Mouse (Mus musculus) C2C12 (cell line): ENCODE measurements around the gene Lsr.
"Not testable (repeated sequence)": the region's sequence is repeated elsewhere in the genome, so short reads cannot be mapped to it uniquely, and the experiment has no call there.

ENCODE experiments used
- CEBPB ChIP-seq: IDR thresholded peaks from one replicate; pipeline ENCODE4 v1.6.1; 2011; ENCODE audit warnings: low read depth, mild to moderate bottlenecking, control low read depth, moderate library complexity
- CTCF ChIP-seq: IDR thresholded peaks from one replicate; pipeline ENCODE4 v1.5.1; 2011; ENCODE audit not compliant: control insufficient read depth, insufficient read depth, insufficient read length
- FOSL1 ChIP-seq: IDR thresholded peaks from one replicate; pipeline ENCODE4 v1.8.0; 2011; ENCODE audit warnings: mild to moderate bottlenecking, low read length; ENCODE audit not compliant: poor library complexity, insufficient read depth, severe bottlenecking
- MAX ChIP-seq: IDR thresholded peaks from one replicate; pipeline ENCODE4 v1.6.1; 2011; ENCODE audit warnings: mild to moderate bottlenecking, control low read depth
- MYOD1 ChIP-seq: IDR thresholded peaks from one replicate; pipeline ENCODE4 v1.6.1; 2011; ENCODE audit warnings: low read depth; ENCODE audit not compliant: control insufficient read depth, insufficient read length
- MYOG ChIP-seq: IDR thresholded peaks from one replicate; pipeline ENCODE4 v1.6.1; 2011; ENCODE audit not compliant: control insufficient read depth, insufficient read length; ENCODE audit errors: extremely low read depth
- USF1 ChIP-seq: IDR thresholded peaks from one replicate; pipeline ENCODE4 v1.6.1; 2011; ENCODE audit warnings: low read depth, mild to moderate bottlenecking, control low read depth, moderate library complexity

DNA sequence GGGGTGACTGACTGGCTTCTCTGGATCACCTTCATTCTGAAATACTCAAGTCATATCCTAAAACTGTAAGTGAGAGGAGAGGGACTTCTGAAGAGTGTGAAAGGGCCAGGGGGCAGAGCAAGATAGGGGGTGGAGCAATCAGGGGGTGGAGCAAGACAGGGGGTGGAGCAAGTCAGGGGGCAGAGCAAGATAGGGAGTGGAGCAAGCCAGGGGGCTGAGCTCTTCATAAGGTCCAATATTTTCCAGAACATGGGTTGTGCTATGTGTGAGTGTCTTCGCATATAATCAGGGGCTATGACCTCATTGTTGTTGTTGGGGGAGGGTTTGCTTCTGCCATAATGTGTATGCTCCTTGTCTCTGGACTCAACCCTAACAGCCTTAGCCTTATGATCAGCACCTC lies 33.2 kb downstream of the Lsr start:
- not testable (repeated sequence) for TF ChIP-seq CTCF, MAX, USF1, CEBPB, MYOD1, MYOG, FOSL1
